Mouse (Mus musculus) kidney, embryonic 16.5 days (tissue): Measurements from ENCODE around the gene Ciart. TPM values are rescaled to one million over a fixed set of nuclear protein-coding genes. Genes with fewer than 3 reads are reported as not detected.
"Not testable (repeated sequence)": the region's sequence is repeated elsewhere in the genome, so short reads cannot be mapped to it uniquely, and the experiment has no call there.

Source experiments
- ATAC-seq: fragments of 200-750 bp; cut with Nextera tagmentation; 2 replicates; pipeline ENCODE4 v1.8.0; 2017; ENCODE audit warnings: moderate TSS enrichment; ENCODE audit not compliant: low FRiP score, low TSS enrichment
- H3K27ac ChIP-seq: fragments of 300-500 bp; sonication (generic); 2 replicates; pipeline ENCODE4 v1.5.1; 2014; ENCODE audit warnings: low read length
- H3K27me3 ChIP-seq: fragments of 300-500 bp; sonication (generic); 2 replicates; pipeline ENCODE4 v1.6.1; 2014; ENCODE audit warnings: low read length, control low read depth, mixed read lengths; ENCODE audit not compliant: insufficient read depth
- H3K36me3 ChIP-seq: fragments of 300-500 bp; sonication (generic); 2 replicates; pipeline ENCODE4 v1.6.1; 2014; ENCODE audit warnings: low read length, control low read depth, mixed read lengths; ENCODE audit not compliant: insufficient read depth
- H3K4me1 ChIP-seq: fragments of 300-500 bp; sonication (generic); 2 replicates; pipeline ENCODE4 v1.6.1; 2014; ENCODE audit warnings: low read length, control low read depth, mixed read lengths; ENCODE audit not compliant: insufficient read depth
- H3K4me2 ChIP-seq: fragments of 300-500 bp; sonication (generic); replicated peaks from 2 replicates; pipeline ENCODE4 v1.6.1; 2014; ENCODE audit warnings: low read depth, low read length
- H3K4me3 ChIP-seq: fragments of 300-500 bp; sonication (generic); 2 replicates; pipeline ENCODE4 v1.5.1; 2014; ENCODE audit warnings: mild to moderate bottlenecking, low read length
- H3K9ac ChIP-seq: fragments of 300-500 bp; sonication (generic); replicated peaks from 2 replicates; pipeline ENCODE4 v1.6.1; 2014; ENCODE audit warnings: low read length
- H3K9me3 ChIP-seq: fragments of 300-500 bp; sonication (generic); 2 replicates; pipeline ENCODE4 v1.6.1; 2016; ENCODE audit warnings: low read length, control low read depth
- WGBS: fragments of 180-500 bp; shearing (Covaris S2); extraction: QIAGEN DNeasy Blood & Tissue Kit; methylation state at CpG from one replicate; pipeline ENCODE4 v1.1.7; 2014; 5-methylcytosine and 5-hydroxymethylcytosine counted together
- polyA plus RNA-seq: library from polyadenylated mRNA; unstranded; fragments of >200 nt; fragmentation: Nextera tagmentation; extraction: Ambion mirVana; gene quantifications from 2 replicates; pipeline ENCODE4 v1.2.1, GENCODE M21; 2015

Ciart gene
- polyA plus RNA-seq, 1 experiment from 2014 or later, result 6.0 TPM

DNA sequence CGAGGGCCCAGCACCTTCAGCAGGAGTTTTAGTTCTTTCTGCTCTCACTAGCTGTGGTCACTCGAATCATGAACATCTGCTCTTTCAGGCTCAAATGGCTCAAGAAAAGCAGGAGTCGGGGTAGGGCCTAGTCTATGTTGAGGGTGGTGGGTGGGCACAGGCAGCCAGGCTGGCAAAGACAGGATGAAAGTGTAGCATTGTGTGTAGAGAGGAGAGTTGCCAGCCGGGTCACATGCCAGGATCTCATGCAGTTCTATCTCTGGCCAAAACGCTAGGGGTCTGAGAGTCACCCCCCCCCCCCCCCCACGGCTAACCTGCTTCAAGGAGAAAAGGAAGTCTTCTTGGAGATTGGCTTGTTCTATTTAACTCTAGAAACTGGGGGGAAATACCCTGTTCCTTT lies 20.6 kb upstream of the Ciart start:
- H3K9me3 ChIP-seq, result no peaks in the 10 kb centered on the region
- no peak overlapping the region for H3K9ac ChIP-seq
- no peak for ATAC-seq
- H3K27me3 ChIP-seq, result 0 out of 2 replicates have a peak, but pooled peaks cover 4% of the 10 kb centered on the region
- H3K4me1 ChIP-seq, result peaks cover 61% of the 10 kb centered on the region
- H3K27ac ChIP-seq, result peak overlapping the region; percentile 54; the same call in 1 of the 2 replicates
- no peak overlapping the region for H3K4me3 ChIP-seq
- 24% methylated on average over 6 of the region's 6 CpGs for WGBS
- no peak overlapping the region; the same call in 1 of the 2 replicates for H3K4me2 ChIP-seq
- peaks cover 3% of the 10 kb centered on the region; the same call in 1 of the 2 replicates for H3K36me3 ChIP-seq

DNA sequence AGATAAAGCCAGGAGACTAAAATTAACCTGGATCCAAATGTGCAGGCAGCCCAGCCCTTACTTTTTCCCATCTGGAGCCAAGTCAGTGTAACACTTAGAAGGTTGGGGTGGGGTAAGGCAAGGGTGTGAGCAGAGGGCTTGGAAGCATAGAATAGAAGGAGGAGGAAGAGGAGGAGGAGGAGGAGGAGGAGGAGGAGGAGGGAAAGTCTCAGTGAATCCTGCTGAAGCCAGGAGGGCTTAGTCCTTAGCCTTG lies 20.2 kb upstream of the Ciart start:
- ATAC-seq, result no peak
- H3K4me1 ChIP-seq, result peaks cover 61% of the 10 kb centered on the region

DNA sequence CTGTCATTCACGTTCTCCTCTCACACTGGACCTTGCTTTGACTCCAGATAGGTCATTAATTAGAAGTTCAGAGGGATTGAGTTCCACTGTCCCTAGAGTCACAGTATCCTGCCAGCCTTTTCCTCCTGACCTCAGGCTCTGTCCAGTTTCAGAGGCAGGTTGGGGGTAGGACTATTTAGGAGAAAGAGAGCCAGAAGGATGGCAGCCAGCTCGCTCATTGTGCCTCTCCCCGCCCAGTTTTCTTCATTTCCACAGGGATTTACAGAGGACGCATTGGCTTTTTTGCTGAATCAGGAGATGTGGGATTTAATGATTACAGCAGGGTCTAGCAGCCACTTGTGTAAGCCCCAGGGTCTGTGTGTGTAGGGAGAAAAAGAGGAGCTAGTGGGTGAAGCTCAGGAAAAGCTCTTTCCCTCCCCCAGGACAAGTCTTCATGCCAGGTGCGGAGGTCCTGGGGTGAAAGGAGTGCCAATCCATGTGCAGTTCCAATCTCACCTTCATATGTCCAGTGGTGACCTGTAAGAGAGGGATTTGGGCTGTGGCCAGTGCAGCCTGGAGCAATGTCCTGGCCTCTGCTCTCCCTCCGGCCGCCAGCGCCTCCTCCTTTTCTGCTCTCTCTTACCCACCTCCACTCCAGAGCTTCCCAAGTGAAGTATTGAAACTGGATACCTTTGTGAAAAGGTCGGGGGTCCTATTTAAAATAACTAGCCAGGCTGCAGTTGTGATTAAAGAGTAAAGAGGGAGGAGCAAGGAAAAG lies 19.7 kb upstream of the Ciart start:
- no peaks in the 10 kb centered on the region for H3K9me3 ChIP-seq
- 0 out of 2 replicates have a peak overlapping the region, but pooled peaks have one; percentile 17 for H3K9ac ChIP-seq
- 0 out of 2 replicates have a peak, but pooled peaks cover 4% of the 10 kb centered on the region for H3K27me3 ChIP-seq
- 0 out of 2 replicates have a peak, but pooled peaks have one; percentile 25 for ATAC-seq
- H3K36me3 ChIP-seq, result peaks cover 7% of the 10 kb centered on the region; the same call in 1 of the 2 replicates
- H3K4me1 ChIP-seq, result peaks cover 61% of the 10 kb centered on the region
- peak overlapping the region; percentile 54 for H3K27ac ChIP-seq
- no peak overlapping the region for H3K4me3 ChIP-seq
- no peak overlapping the region for H3K4me2 ChIP-seq
- WGBS, result 32% methylated on average over 9 of the region's 9 CpGs

More for the DNA sequence above, 20.2 kb upstream of the Ciart start:
- Histone ChIP-seq H3K9ac (0 out of 2 replicates have a peak overlapping the region, but pooled peaks have one; percentile 17), H3K27me3 (0 out of 2 replicates have a peak, but pooled peaks cover 4% of the 10 kb centered on the region), H3K4me3 (no peak overlapping the region), H3K27ac (peak overlapping the region; percentile 54; the same call in 1 of the 2 replicates), H3K9me3 (no peaks in the 10 kb centered on the region), H3K36me3 (peaks cover 6% of the 10 kb centered on the region; the same call in 1 of the 2 replicates), H3K4me2 (no peak overlapping the region; the same call in 1 of the 2 replicates)

DNA sequence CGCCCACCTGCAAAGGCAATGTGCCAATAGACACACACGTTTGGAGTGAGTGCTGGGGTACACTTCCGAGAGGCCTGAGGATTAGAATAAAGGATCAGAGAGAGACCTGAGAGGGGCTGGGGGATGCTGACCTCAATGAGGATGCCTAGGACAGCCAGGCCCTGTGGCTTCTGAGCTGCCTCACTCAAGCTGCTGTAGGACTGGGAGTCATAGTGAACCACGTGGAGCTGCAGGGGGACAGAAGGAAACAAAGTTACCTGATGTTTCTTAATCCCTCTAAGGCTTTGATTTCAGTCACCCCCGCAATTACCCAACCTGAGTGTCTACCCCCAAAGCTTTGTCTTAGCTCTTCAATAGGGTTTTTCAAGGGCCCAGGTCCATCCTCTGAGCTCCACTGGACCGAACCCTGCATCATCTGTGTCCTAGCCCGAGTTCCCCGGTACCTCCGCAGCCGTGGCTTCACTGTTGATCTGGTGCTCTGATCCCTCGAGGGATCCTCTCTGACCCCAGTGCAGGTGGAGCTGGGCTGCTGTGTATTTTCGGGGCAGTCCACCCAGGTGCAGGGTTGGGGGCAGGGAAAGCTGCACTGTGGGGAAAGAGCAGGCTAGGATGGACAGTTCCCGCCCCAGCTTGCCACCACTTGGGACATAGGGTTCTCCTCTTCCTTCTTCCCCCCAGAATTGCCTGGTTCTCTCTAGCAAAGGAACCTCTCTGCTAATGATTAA lies 17.9 kb upstream of the Ciart start:
- H3K4me2 ChIP-seq, result no peak overlapping the region
- no peak overlapping the region for H3K4me3 ChIP-seq
- peak overlapping the region; percentile 11; the same call in 1 of the 2 replicates for H3K9ac ChIP-seq
- H3K4me1 ChIP-seq, result peaks cover 46% of the 10 kb centered on the region
- peaks cover 7% of the 10 kb centered on the region; the same call in 1 of the 2 replicates for H3K36me3 ChIP-seq
- no peaks in the 10 kb centered on the region for H3K9me3 ChIP-seq
- ATAC-seq, result no peak
- H3K27ac ChIP-seq, result no peak overlapping the region
- WGBS, result 67% methylated on average over 13 of the region's 13 CpGs
- H3K27me3 ChIP-seq, result 0 out of 2 replicates have a peak, but pooled peaks cover 4% of the 10 kb centered on the region

DNA sequence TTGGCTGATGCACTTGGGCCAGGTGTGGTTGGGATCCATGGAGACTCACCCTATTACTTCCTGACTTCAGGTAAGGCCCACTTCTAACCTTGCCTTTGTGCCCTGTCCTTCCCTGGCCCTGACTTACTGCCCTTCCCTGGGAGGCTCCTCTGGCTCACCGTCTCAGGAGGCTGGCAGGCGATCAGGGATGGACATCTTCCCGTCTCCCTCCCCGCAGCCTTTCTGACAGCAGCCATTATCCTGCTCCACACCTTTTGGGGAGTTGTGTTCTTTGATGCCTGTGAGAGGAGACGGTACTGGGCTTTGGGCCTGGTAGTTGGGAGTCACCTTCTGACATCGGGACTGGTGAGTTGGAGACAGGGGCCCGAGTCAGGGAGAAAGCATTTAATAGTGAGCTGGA lies 13.4 kb upstream of the Ciart start:
- not testable (repeated sequence) for H3K27ac ChIP-seq, H3K4me2 ChIP-seq, H3K9ac ChIP-seq, H3K9me3 ChIP-seq, H3K4me3 ChIP-seq, ATAC-seq, H3K36me3 ChIP-seq, H3K27me3 ChIP-seq
- WGBS, result 83% methylated on average over 7 of the region's 7 CpGs
- H3K4me1 ChIP-seq, result peaks cover 38% of the 10 kb centered on the region

DNA sequence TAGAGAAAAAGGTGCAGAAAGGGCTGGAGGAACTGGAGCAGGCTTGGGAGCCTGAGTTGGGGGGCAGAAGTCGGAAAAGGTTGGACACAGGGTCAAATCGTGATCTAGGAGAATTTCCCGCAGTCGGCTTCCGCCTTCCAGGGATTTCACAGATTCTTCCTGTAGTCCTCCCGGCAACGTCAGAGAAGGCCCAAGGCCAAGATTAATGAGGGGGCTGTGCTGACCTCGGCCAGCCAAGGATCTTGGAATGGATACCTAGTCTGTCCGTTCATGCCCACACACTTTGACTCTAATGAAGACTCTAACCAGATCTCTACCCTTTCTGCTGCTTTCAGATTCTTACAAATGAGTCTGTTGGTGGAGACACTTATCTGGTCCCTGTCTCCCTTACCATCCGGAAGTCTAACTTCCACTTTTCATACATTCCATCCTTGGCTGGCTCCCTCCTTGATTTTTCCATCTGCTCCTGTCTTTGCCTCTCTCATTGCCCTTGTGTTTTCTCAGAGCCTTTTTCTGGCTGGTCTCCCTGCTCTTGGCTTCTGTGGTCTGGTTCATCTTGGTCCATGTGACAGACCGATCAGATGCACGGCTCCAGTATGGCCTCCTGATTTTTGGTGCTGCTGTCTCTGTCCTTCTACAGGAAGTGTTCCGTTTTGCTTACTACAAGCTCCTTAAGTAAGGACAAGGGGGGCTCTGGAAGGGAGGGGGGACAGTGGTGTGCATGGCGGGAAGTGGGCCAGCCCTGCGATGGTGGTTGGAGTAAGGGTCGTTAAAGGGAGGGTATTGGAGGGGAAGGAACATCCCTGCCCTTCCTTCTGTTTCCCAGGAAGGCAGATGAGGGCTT lies 12.5 kb upstream of the Ciart start:
- Histone ChIP-seq H3K36me3 (peaks cover 7% of the 10 kb centered on the region; the same call in 1 of the 2 replicates), H3K27me3 (no peaks in the 10 kb centered on the region), H3K4me1 (peaks cover 36% of the 10 kb centered on the region), H3K9ac (peak overlapping the region; percentile 80), H3K4me3 (peak overlapping the region; percentile 73), H3K4me2 (peak overlapping the region; percentile 77), H3K27ac (peak overlapping the region; percentile 93), H3K9me3 (no peaks in the 10 kb centered on the region)
- 3% methylated on average over 14 of the region's 16 CpGs for WGBS
- peak; percentile 33; the same call in 1 of the 2 replicates for ATAC-seq

DNA sequence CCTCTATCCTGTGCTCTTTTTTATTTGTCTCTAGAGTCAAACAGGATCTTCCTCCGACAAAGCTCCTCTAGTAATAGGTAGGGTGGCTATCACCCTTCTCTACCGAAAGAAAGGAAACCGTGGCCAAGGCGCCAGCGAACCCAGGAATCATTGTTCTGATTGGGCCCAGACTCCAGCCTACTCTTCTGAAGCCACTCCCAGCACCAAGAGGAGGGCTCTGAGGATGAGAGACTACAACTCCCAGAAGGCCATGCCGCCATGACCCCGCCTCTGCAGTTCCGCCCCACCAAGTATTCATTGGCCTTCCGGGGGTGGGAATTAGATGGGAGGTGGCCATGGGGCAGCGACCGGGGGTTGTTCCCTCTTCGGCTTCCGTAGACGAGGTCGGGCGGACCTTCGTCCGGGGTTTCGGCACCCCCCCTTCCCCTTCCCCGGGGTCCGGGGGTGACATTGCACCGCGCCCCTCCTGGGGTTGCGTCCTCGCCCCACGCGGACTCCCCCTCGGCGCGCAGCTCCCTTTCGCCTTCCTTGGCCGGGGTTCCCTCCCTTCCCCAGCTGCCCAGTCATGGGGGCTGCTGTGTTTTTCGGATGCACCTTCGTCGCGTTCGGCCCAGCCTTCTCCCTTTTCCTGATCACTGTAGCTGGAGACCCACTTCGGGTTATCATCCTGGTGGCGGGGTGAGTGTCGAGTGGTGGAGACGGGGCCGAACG lies 11.7 kb upstream of the Ciart start, which contains the start of gene Aph1a:
Gene Aph1a (plus strand): TSS at position 364 of the 711 bp plus-strand sequence.
- Histone ChIP-seq H3K4me3 (peak within 1 kb of the TSS; percentile 73), H3K4me1 (peaks cover 28% of the 10 kb centered on the region), H3K27ac (peak within 1 kb of the TSS; percentile 93), H3K9ac (peak within 1 kb of the TSS; percentile 80), H3K4me2 (peak within 1 kb of the TSS; percentile 77)
- H3K36me3 ChIP-seq, H3K9me3 ChIP-seq, H3K27me3 ChIP-seq: not testable (repeated sequence)
- WGBS, result 0% methylated on average over 25 of the region's 43 CpGs
- peak; percentile 96 for ATAC-seq

DNA sequence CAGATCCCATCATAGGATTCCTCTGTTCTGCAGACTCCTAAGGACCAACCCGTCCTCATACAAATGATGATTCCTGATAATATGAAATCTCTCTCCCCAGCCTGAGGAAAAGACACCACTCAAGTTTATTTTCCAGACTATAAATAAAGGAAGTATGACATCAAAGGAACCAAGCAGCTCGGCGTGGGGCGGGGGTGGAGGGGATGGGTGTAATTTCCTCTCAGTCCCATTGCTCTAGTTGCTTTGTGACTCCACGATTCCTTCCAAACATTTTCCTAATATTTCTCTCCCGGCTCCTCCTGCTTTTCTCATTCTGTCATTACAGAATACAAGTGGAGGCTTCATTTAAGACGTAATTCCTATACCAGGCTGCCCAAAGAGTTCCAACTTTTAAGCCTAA lies 11.1 kb upstream of the Ciart start:
- no peak for ATAC-seq
- peak overlapping the region; percentile 73 for H3K4me3 ChIP-seq
- H3K27ac ChIP-seq, result peak overlapping the region; percentile 92
- peaks cover 7% of the 10 kb centered on the region; the same call in 1 of the 2 replicates for H3K36me3 ChIP-seq
- H3K4me2 ChIP-seq, result peak overlapping the region; percentile 61
- peak overlapping the region; percentile 53 for H3K9ac ChIP-seq
- peaks cover 28% of the 10 kb centered on the region for H3K4me1 ChIP-seq
- H3K9me3 ChIP-seq, result no peaks in the 10 kb centered on the region
- H3K27me3 ChIP-seq, result no peaks in the 10 kb centered on the region
- 8% methylated on average over 7 of the region's 7 CpGs for WGBS
